Mouse (Mus musculus) kidney, adult 2 months (tissue): ENCODE results near the gene Fat2. TPM values are rescaled to one million over a fixed set of nuclear protein-coding genes. Genes with fewer than 3 reads are reported as not detected.
A peak's percentile ranks its signal among the peaks of the same experiment; 100 is the strongest.

Experiments
- DNase-seq: peaks from one replicate; pipeline ENCODE4 v3.0.0; 2021
- H3K27ac ChIP-seq: fragments of 200-500 bp; 2 replicates; pipeline ENCODE4 v1.5.1; 2012; ENCODE audit warnings: low read depth, low read length, control low read depth, inconsistent platforms; ENCODE audit not compliant: insufficient read depth
- H3K27me3 ChIP-seq: fragments of 200-500 bp; replicated peaks from 2 replicates; pipeline ENCODE4 v1.6.1; 2012; ENCODE audit warnings: mild to moderate bottlenecking, moderate library complexity, low read length, inconsistent platforms; ENCODE audit not compliant: control insufficient read depth, insufficient read depth
- H3K36me3 ChIP-seq: fragments of 200-500 bp; 2 replicates; pipeline ENCODE4 v1.6.1; 2012; ENCODE audit warnings: mild to moderate bottlenecking, moderate library complexity, low read length, inconsistent platforms; ENCODE audit not compliant: control insufficient read depth, insufficient read depth
- H3K4me1 ChIP-seq: fragments of 200-500 bp; 2 replicates; pipeline ENCODE4 v1.6.1; 2011; ENCODE audit warnings: low read length; ENCODE audit not compliant: control insufficient read depth, insufficient read depth
- H3K4me3 ChIP-seq: fragments of 200-500 bp; 2 replicates; pipeline ENCODE4 v1.5.1; 2011; ENCODE audit warnings: mild to moderate bottlenecking, low read depth, low read length, control low read depth; ENCODE audit not compliant: insufficient read depth
- CTCF ChIP-seq: fragments of 200-500 bp; conservative IDR thresholded peaks from 2 replicates; pipeline ENCODE4 v1.5.1; 2011; ENCODE audit warnings: low read depth, mild to moderate bottlenecking, control low read depth, low read length, moderate library complexity, mixed read lengths; ENCODE audit not compliant: insufficient read depth, insufficient read length
- POLR2A ChIP-seq: fragments of 200-500 bp; IDR thresholded peaks from one replicate; pipeline ENCODE4 v1.6.1; 2011; ENCODE audit warnings: low read depth, low read length, control low read depth
- WGBS: fragments of 180-500 bp; shearing (Covaris S2); methylation state at CpG from one replicate; pipeline ENCODE4 v1.1.7; 2018; 5-methylcytosine and 5-hydroxymethylcytosine counted together
- polyA plus RNA-seq: library from polyadenylated mRNA; depleted of rRNA; stranded (reverse); fragments of >200 nt; gene quantifications from 2 replicates; pipeline ENCODE4 v1.2.3, GENCODE M21; 2012

Fat2 gene
- polyA plus RNA-seq, 1 experiment: 0.06 TPM

- H3K4me3 ChIP-seq: no peak overlapping the region
- 77% methylated on average over 6 of the region's 6 CpGs for WGBS
- DNase-seq: no peak
- no peaks in the 10 kb centered on the region for H3K27me3 ChIP-seq
- TF ChIP-seq POLR2A (no peak), CTCF (no peak)
- H3K4me1 ChIP-seq: no peaks in the 10 kb centered on the region
- no peaks in the 10 kb centered on the region for H3K36me3 ChIP-seq
- no peak overlapping the region for H3K27ac ChIP-seq
Observed at GRCm38 (mm10) chr11:55268580-55268979, 67.8 kb downstream of the Fat2 start.

- no peaks in the 10 kb centered on the region for H3K27me3 ChIP-seq
- no peak for TF ChIP-seq CTCF
- no peak for TF ChIP-seq POLR2A
- no peak for DNase-seq
- no peak overlapping the region for H3K4me3 ChIP-seq
- H3K4me1 ChIP-seq: no peaks in the 10 kb centered on the region
- WGBS: 54% methylated on average over 2 of the region's 2 CpGs
- H3K36me3 ChIP-seq: no peaks in the 10 kb centered on the region
- no peak overlapping the region for H3K27ac ChIP-seq
Observed at GRCm38 (mm10) chr11:55265647-55266046, 70.7 kb downstream of the Fat2 start.

- Histone ChIP-seq H3K4me3 (no peak overlapping the region), H3K27me3 (no peaks in the 10 kb centered on the region), H3K36me3 (no peaks in the 10 kb centered on the region), H3K27ac (no peak overlapping the region), H3K4me1 (no peaks in the 10 kb centered on the region)
- no peak for DNase-seq
- WGBS: 90% methylated on average over 2 of the region's 2 CpGs
- TF ChIP-seq POLR2A (no peak), CTCF (no peak)
Observed at GRCm38 (mm10) chr11:55264318-55264717, 72.0 kb downstream of the Fat2 start.

DNA sequence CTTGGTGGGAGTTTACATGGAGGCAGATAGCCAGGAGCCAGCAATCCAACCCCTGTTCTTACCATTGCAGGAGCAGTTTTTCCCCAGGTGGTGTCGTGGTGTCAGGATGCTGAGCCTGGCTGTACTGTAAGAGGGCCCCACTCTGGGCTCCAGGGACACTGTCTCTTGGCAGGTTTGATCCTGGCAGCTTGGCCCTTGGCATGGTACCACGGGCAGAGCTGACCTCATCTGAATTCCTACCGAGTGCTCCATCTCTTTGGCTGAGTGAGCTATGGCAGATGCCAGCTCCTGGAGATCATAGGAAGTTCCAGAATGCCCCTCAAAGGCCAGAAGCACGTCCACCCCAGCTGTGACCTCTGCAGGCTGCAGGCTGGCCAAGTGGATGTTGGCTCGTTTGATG, 74.4 kb downstream of the Fat2 start:
- 53% methylated on average over 5 of the region's 5 CpGs for WGBS
- Histone ChIP-seq H3K36me3 (no peaks in the 10 kb centered on the region), H3K4me1 (no peaks in the 10 kb centered on the region), H3K27ac (no peak overlapping the region), H3K4me3 (no peak overlapping the region), H3K27me3 (no peaks in the 10 kb centered on the region)
- TF ChIP-seq CTCF: no peak
- TF ChIP-seq POLR2A: no peak
- no peak for DNase-seq

GRCm38 (mm10) chr11:55261105-55261504, 75.3 kb downstream of the Fat2 start:
- H3K4me3 ChIP-seq: no peak overlapping the region
- no peak for TF ChIP-seq POLR2A
- no peak for TF ChIP-seq CTCF
- no peak for DNase-seq
- 87% methylated on average over 4 of the region's 4 CpGs for WGBS
- no peaks in the 10 kb centered on the region for H3K36me3 ChIP-seq
- no peaks in the 10 kb centered on the region for H3K4me1 ChIP-seq
- H3K27me3 ChIP-seq: no peaks in the 10 kb centered on the region
- no peak overlapping the region for H3K27ac ChIP-seq

DNA sequence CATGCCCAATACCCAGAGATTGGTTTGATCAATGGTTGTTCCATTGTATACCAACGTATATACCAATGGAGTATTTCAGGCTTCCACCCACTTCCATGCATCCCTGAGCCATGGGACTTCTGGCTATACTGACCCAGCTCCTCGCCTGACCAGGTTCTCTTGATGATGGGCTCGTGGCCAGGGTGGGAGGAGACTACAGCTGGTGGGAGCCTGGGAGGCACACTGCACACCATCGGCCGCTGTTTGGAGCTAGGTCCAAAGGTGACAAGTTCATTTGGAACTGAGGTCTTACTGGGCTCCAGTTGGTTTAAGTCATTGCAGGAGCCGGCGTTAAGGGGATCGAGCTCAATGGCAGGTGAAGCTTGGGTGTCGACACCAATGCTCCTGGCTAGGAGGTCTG, 83.0 kb downstream of the Fat2 start:
- no peak for TF ChIP-seq CTCF
- no peak for TF ChIP-seq POLR2A
- WGBS: 52% methylated on average over 9 of the region's 9 CpGs

DNA sequence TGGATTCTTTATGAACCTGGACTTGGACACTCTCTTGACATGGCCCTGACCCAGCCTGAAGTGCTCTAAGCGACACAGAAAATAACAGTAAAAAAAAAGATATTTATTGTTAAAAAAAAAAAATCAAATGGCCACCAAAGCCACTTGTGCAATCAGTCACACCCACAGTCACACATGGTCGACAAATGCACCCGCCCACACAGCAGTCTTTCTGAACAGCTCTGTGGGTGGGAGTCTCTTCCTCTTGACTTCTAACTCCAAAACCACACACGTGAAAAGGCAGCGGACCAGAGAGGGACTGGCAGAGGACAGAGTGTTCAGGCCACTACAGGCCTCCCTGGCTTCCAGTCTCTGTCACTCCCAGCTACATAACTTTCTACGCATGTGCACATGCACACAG, 85.8 kb downstream of the Fat2 start:
- H3K36me3 ChIP-seq: no peaks in the 10 kb centered on the region
- WGBS: 44% methylated on average over 6 of the region's 6 CpGs
- TF ChIP-seq CTCF (no peak), POLR2A (no peak)
- no peaks in the 10 kb centered on the region for H3K4me1 ChIP-seq
- H3K27ac ChIP-seq: no peak overlapping the region
- H3K4me3 ChIP-seq: no peak overlapping the region
- DNase-seq: no peak
- H3K27me3 ChIP-seq: no peaks in the 10 kb centered on the region

More for the DNA sequence above, 83.0 kb downstream of the Fat2 start:
- Histone ChIP-seq H3K27me3 (no peaks in the 10 kb centered on the region), H3K4me1 (no peaks in the 10 kb centered on the region), H3K27ac (no peak overlapping the region), H3K4me3 (peak overlapping the region; percentile 9; the same call in 1 of the 2 replicates), H3K36me3 (no peaks in the 10 kb centered on the region)
- peak; percentile 92 for DNase-seq

GRCm38 (mm10) chr11:55240556-55240955, 95.8 kb downstream of the Fat2 start:
- Histone ChIP-seq H3K36me3 (no peaks in the 10 kb centered on the region), H3K4me3 (no peak overlapping the region), H3K27me3 (no peaks in the 10 kb centered on the region), H3K4me1 (no peaks in the 10 kb centered on the region), H3K27ac (no peak overlapping the region)
- TF ChIP-seq CTCF (peak; percentile 70), POLR2A (no peak)
- WGBS: 54% methylated on average over 7 of the region's 7 CpGs
- DNase-seq: peak; percentile 86
